Mouse (Mus musculus) ES-Bruce4 (cell line): ENCODE data around the gene Rel.

Source experiments
- EP300 ChIP-seq: IDR thresholded peaks from 2 replicates; pipeline ENCODE4 v1.6.1; 2011; ENCODE audit warnings: low read depth, low read length; ENCODE audit not compliant: insufficient read depth
- POLR2A ChIP-seq: IDR thresholded peaks from one replicate; pipeline ENCODE4 v1.8.1; 2011; ENCODE audit warnings: low read length; ENCODE audit not compliant: insufficient read depth

- TF ChIP-seq EP300: no peak
- TF ChIP-seq POLR2A: no peak
These were observed 71.2 kb downstream of the Rel start for GRCm38 (mm10) chr11:23699414-23700095.
